Mouse (Mus musculus): ENCODE results near the gene Rbfox3. TPM values are rescaled to one million over a fixed set of nuclear protein-coding genes. Genes with fewer than 3 reads are reported as not detected.
A peak's percentile ranks its signal among the peaks of the same experiment; 100 is the strongest.

The Rbfox3 gene
- polyA plus RNA-seq, 1 experiment from 2014 or later, result 8.2 TPM

DNA sequence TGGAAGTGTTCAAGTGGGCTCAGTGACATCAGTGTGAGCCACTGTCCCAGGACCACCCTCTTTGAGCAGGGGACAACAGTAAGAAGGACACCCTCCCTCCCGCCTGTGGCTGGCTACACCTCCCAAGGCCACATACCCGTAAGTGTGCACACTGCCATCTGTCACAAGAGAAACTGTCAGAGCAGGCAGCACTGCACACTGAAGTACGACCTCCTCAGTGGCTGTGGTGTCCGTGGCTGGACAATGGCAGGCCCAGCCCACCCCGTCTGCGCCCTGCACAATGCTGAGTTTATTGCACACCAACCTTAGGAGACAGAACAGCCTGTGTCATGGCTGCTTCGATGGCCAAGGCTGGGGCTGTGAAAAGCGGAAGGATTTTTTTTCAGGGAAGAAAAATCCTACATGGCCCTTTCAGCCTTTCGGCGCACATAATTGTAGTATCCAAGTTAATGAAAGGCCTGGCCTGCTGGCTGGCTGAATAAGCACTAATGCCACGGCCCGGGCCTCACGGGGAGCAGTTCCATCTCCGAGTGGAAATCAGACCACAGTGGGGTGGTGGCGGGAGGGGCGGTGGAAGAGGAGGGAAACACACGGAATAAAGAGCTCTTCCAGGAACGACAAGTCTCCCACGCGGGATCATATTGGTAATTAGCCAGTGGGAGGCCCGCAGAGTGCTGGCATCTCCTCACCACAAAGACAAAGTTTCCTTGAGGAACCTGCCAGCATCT is 14.1 kb downstream of the Rbfox3 start:
- H3K9ac ChIP-seq (ENCODE audit: low read length), result no peak overlapping the region
- H3K4me2 ChIP-seq, result no peak overlapping the region

DNA sequence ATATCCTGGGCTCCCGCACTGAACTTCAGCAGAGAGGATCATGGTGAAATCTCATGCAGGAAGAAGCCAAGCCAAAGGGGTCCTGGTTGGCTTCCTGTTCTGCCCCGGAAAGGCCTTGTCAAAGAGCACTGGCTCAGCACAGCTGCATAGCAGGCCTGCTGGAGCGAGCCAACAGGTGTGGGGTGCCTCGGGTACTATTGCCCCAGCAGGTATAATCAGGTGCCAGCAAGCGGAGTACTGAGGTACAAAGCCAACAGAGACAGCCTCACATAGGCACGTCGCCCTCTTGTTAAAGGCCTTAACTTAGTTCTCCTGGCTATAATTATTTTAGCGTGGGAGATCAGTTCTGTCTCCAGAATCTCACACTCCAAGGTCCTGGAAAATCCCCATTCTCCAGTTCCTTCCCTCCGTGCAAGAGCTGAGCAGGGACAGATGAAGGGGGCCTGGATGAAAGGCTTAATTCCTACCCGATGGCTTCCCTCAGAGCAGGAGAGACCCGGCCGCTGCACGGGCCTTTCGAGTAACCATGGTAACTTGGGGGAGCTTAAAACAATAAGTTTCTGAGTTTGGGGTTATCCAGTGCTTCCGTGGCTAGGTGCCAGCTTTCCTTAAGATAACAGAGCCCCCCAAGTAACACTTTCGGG is 15.2 kb downstream of the Rbfox3 start:
- Histone ChIP-seq H3K36me3 (ENCODE audit: control insufficient read depth, insufficient read depth, low read length) (no peaks in the 10 kb centered on the region), H3K4me1 (ENCODE audit: control insufficient read depth, insufficient read depth, low read length) (peaks cover 36% of the 10 kb centered on the region), H3K4me2 (no peak overlapping the region), H3K9me3 (ENCODE audit: control insufficient read depth, low read length) (no peaks in the 10 kb centered on the region), H3K9ac (ENCODE audit: low read length) (peak overlapping the region; percentile 4; the same call in 1 of the 2 replicates), H3K27me3 (ENCODE audit: control insufficient read depth, insufficient read depth, low read length) (no peaks in the 10 kb centered on the region), H3K27ac (ENCODE audit: low read depth, low read length) (peak overlapping the region; percentile 11; the same call in 1 of the 2 replicates), H3K4me3 (ENCODE audit: low read depth, low read length) (no peak overlapping the region)
- WGBS, result 32% methylated on average over 16 of the region's 16 CpGs
- ATAC-seq (ENCODE audit: low FRiP score), result 0 out of 2 replicates have a peak, but pooled peaks have one; percentile 48
- DNase-seq (ENCODE audit: low spot score, missing footprints), result peak; percentile 88

More for the DNA sequence above, 14.1 kb downstream of the Rbfox3 start:
- WGBS, result 38% methylated on average over 21 of the region's 21 CpGs
- Histone ChIP-seq H3K36me3 (ENCODE audit: control insufficient read depth, insufficient read depth, low read length) (no peaks in the 10 kb centered on the region), H3K27me3 (ENCODE audit: control insufficient read depth, insufficient read depth, low read length) (no peaks in the 10 kb centered on the region), H3K27ac (ENCODE audit: low read depth, low read length) (peak overlapping the region; percentile 53), H3K4me3 (ENCODE audit: low read depth, low read length) (no peak overlapping the region), H3K9me3 (ENCODE audit: control insufficient read depth, low read length) (no peaks in the 10 kb centered on the region), H3K4me1 (ENCODE audit: control insufficient read depth, insufficient read depth, low read length) (peaks cover 36% of the 10 kb centered on the region)
- ATAC-seq (ENCODE audit: low FRiP score) (peak; percentile 54; the same call in 1 of the 2 replicates), DNase-seq (ENCODE audit: low spot score, missing footprints) (no peak)

DNA sequence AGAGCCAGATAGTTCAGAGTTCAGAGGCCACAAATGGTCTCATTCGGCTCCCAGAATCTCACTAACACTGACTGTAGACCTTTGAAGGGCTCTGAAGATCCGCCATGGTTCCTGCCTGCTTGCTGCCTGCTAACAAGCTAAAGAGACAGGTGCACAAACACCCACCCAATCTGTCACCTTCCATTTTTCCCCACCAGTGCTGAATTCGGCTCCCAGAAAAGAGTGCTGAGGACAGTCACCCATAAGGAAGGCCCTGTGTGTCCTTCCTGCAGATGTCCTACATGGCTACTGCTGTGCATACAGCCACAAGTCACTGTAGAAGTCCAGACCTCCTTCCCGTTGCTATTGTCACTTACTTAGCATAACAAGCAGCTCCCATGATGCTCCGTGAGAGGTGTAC is 16.6 kb downstream of the Rbfox3 start:
- no peak overlapping the region for H3K4me3 ChIP-seq (ENCODE audit: low read depth, low read length)
- DNase-seq (ENCODE audit: low spot score, missing footprints) (peak; percentile 71), ATAC-seq (ENCODE audit: low FRiP score) (no peak)
- H3K27ac ChIP-seq (ENCODE audit: low read depth, low read length), result no peak overlapping the region
- no peak overlapping the region for H3K4me2 ChIP-seq
- H3K9ac ChIP-seq (ENCODE audit: low read length), result no peak overlapping the region
- H3K9me3 ChIP-seq (ENCODE audit: control insufficient read depth, low read length), result no peaks in the 10 kb centered on the region
- 75% methylated on average over 5 of the region's 5 CpGs for WGBS
- no peaks in the 10 kb centered on the region for H3K36me3 ChIP-seq (ENCODE audit: control insufficient read depth, insufficient read depth, low read length)
- no peaks in the 10 kb centered on the region for H3K27me3 ChIP-seq (ENCODE audit: control insufficient read depth, insufficient read depth, low read length)
- peaks cover 39% of the 10 kb centered on the region for H3K4me1 ChIP-seq (ENCODE audit: control insufficient read depth, insufficient read depth, low read length)

DNA sequence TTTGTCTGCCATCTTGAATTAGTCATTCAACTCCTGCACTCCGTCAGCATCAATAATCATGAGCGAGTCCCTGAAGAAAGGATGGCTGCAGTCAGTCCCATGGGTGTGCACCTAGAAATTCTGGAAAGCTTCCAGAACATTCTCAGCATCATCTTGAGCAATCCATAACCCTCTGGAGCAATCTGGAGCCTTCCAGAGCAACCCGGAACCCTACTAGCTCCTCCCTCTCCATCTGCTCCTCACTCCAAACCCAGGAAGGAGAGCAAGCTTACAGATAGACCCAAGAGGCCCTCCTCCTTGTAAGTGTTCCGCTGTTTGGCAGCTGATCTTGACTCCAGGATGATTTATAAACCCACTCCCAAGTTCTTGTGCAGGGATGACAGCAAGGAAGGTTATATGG is 17.2 kb downstream of the Rbfox3 start:
- Histone ChIP-seq H3K4me1 (ENCODE audit: control insufficient read depth, insufficient read depth, low read length) (peaks cover 39% of the 10 kb centered on the region), H3K27me3 (ENCODE audit: control insufficient read depth, insufficient read depth, low read length) (no peaks in the 10 kb centered on the region), H3K4me3 (ENCODE audit: low read depth, low read length) (no peak overlapping the region), H3K9me3 (ENCODE audit: control insufficient read depth, low read length) (no peaks in the 10 kb centered on the region), H3K9ac (ENCODE audit: low read length) (no peak overlapping the region), H3K36me3 (ENCODE audit: control insufficient read depth, insufficient read depth, low read length) (no peaks in the 10 kb centered on the region), H3K4me2 (no peak overlapping the region), H3K27ac (ENCODE audit: low read depth, low read length) (no peak overlapping the region)
- 90% methylated on average over 4 of the region's 4 CpGs for WGBS
- DNase-seq (ENCODE audit: low spot score, missing footprints) (peak; percentile 54), ATAC-seq (ENCODE audit: low FRiP score) (no peak)

DNA sequence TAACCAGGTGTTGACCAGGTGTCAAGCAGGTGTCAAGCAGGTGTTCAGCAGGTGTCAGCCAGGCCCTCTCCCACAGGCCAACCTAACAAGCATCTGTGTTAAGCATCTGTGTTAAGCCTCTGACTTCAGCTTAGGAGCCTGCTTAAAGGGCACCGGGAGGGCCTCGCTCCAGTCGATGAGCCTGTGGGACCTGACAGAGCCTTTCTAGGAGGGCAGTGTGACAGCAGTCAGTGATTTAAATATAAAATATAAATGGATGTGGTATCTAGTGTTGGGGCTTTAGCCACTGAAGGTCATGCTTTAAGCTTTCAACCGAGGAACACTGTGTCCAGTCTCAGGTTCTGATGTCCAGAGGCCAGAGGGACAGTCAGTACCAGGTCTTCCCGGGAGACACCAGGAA is 18.5 kb downstream of the Rbfox3 start:
- Histone ChIP-seq H3K27me3 (ENCODE audit: control insufficient read depth, insufficient read depth, low read length) (no peaks in the 10 kb centered on the region), H3K9ac (ENCODE audit: low read length) (no peak overlapping the region), H3K4me2 (no peak overlapping the region), H3K4me3 (ENCODE audit: low read depth, low read length) (no peak overlapping the region), H3K4me1 (ENCODE audit: control insufficient read depth, insufficient read depth, low read length) (peaks cover 32% of the 10 kb centered on the region), H3K36me3 (ENCODE audit: control insufficient read depth, insufficient read depth, low read length) (no peaks in the 10 kb centered on the region), H3K9me3 (ENCODE audit: control insufficient read depth, low read length) (no peaks in the 10 kb centered on the region), H3K27ac (ENCODE audit: low read depth, low read length) (no peak overlapping the region)
- WGBS, result 88% methylated on average over 5 of the region's 5 CpGs
- peak; percentile 54 for DNase-seq (ENCODE audit: low spot score, missing footprints)
- no peak for ATAC-seq (ENCODE audit: low FRiP score)

DNA sequence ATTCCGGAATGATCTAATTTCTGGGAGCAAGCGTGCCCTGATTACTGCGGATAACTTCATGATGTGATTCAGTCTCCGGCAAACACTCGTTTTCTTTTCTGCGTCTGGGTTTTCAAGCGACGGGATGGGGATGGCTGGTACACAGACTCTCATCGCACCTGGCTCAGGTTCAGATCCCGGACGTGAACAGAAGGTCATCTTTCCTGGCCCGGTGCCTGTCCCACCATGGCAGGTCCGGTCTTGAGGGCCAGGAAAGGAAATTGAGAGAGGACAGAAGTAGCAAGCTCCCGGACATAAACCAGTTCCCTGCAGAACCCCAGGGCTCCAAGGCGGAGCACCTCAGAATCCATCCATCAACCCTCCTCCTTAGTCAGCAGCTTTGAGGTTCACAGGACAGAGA is 19.9 kb downstream of the Rbfox3 start:
- peaks cover 19% of the 10 kb centered on the region for H3K4me1 ChIP-seq (ENCODE audit: control insufficient read depth, insufficient read depth, low read length)
- H3K27ac ChIP-seq (ENCODE audit: low read depth, low read length), result no peak overlapping the region
- no peaks in the 10 kb centered on the region for H3K27me3 ChIP-seq (ENCODE audit: control insufficient read depth, insufficient read depth, low read length)
- no peak for ATAC-seq (ENCODE audit: low FRiP score)
- H3K9ac ChIP-seq (ENCODE audit: low read length), result no peak overlapping the region
- WGBS, result 87% methylated on average over 15 of the region's 15 CpGs
- no peak overlapping the region for H3K4me2 ChIP-seq
- no peak for DNase-seq (ENCODE audit: low spot score, missing footprints)
- H3K36me3 ChIP-seq (ENCODE audit: control insufficient read depth, insufficient read depth, low read length), result no peaks in the 10 kb centered on the region
- no peak overlapping the region for H3K4me3 ChIP-seq (ENCODE audit: low read depth, low read length)
- H3K9me3 ChIP-seq (ENCODE audit: control insufficient read depth, low read length), result no peaks in the 10 kb centered on the region

DNA sequence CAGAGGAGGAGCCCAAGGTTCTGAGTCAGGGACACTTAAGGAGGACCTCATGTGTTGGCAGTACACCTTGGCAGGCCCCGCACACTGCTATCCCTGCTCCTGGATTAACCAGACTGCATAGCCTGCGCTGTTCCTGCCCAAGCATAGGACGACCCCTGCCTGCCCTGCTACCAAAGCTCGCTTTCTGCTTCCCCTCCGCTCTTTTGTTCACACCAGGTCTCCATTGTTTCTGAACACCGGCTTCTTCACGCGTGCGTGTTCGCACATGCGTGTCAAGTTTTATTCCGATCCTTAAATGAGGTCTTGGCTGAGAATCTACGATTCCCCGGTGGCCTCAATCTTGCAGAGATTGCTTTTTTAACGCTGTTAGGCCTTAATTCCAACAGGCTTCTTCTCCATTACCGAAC is 20.4 kb downstream of the Rbfox3 start:
- no peak overlapping the region for H3K27ac ChIP-seq (ENCODE audit: low read depth, low read length)
- no peak overlapping the region for H3K4me2 ChIP-seq
- DNase-seq (ENCODE audit: low spot score, missing footprints), result peak; percentile 89
- no peaks in the 10 kb centered on the region for H3K9me3 ChIP-seq (ENCODE audit: control insufficient read depth, low read length)
- ATAC-seq (ENCODE audit: low FRiP score), result no peak
- H3K27me3 ChIP-seq (ENCODE audit: control insufficient read depth, insufficient read depth, low read length), result no peaks in the 10 kb centered on the region
- H3K36me3 ChIP-seq (ENCODE audit: control insufficient read depth, insufficient read depth, low read length), result no peaks in the 10 kb centered on the region
- H3K4me1 ChIP-seq (ENCODE audit: control insufficient read depth, insufficient read depth, low read length), result peaks cover 13% of the 10 kb centered on the region
- 41% methylated on average over 16 of the region's 16 CpGs for WGBS
- H3K9ac ChIP-seq (ENCODE audit: low read length), result no peak overlapping the region
- no peak overlapping the region for H3K4me3 ChIP-seq (ENCODE audit: low read depth, low read length)

DNA sequence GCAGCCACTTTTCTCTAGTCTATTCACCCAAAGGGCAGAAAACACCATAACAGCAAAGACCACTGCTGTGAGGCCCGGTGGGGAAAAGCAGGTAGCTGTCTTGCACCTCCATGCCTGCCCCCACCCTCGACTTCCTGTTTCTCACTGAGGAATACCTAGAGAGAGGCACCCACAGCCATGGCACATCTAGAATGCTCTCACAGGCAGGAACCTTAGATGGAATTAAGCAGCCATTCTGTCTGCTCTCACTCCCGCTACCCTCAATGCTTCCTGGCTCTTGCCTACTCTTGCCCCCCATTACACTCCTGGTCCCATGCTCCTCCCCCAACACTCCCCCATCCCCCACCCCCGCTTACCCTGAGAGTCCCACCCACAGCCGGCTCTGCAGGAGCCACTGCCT is 20.9 kb downstream of the Rbfox3 start:
- H3K27ac ChIP-seq (ENCODE audit: low read depth, low read length), result no peak overlapping the region
- H3K4me1 ChIP-seq (ENCODE audit: control insufficient read depth, insufficient read depth, low read length), result peaks cover 9% of the 10 kb centered on the region
- H3K27me3 ChIP-seq (ENCODE audit: control insufficient read depth, insufficient read depth, low read length), result no peaks in the 10 kb centered on the region
- no peaks in the 10 kb centered on the region for H3K9me3 ChIP-seq (ENCODE audit: control insufficient read depth, low read length)
- DNase-seq (ENCODE audit: low spot score, missing footprints) (peak; percentile 79), ATAC-seq (ENCODE audit: low FRiP score) (no peak)
- no peak overlapping the region for H3K4me2 ChIP-seq
- no peaks in the 10 kb centered on the region for H3K36me3 ChIP-seq (ENCODE audit: control insufficient read depth, insufficient read depth, low read length)
- no peak overlapping the region for H3K9ac ChIP-seq (ENCODE audit: low read length)
- no peak overlapping the region for H3K4me3 ChIP-seq (ENCODE audit: low read depth, low read length)
- 59% methylated on average over 5 of the region's 5 CpGs for WGBS

DNA sequence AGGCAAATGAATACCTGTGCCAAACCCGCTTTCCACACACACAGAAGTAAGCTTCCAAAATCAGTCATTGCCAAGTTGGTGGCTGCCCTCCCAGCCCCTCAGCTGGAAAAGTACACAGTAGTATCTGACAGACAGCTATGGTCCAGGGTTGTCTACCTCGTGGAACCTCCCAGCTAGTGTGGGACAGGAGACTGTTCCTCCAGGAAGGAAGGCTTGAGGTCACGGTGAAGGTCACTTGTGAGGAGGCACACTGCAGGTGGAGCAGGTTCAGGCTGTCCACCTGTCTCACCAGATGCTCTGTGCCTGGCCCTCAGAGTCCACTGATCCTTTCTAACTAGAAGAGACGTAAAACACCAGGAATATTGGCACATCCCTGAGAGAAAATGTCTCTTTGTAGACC is 21.9 kb downstream of the Rbfox3 start:
- WGBS, result 86% methylated on average over 4 of the region's 4 CpGs
- Histone ChIP-seq H3K9ac (ENCODE audit: low read length) (no peak overlapping the region), H3K27me3 (ENCODE audit: control insufficient read depth, insufficient read depth, low read length) (no peaks in the 10 kb centered on the region), H3K36me3 (ENCODE audit: control insufficient read depth, insufficient read depth, low read length) (0 out of 2 replicates have a peak, but pooled peaks cover 2% of the 10 kb centered on the region), H3K4me1 (ENCODE audit: control insufficient read depth, insufficient read depth, low read length) (peaks cover 7% of the 10 kb centered on the region; the same call in 1 of the 2 replicates), H3K9me3 (ENCODE audit: control insufficient read depth, low read length) (no peaks in the 10 kb centered on the region), H3K4me3 (ENCODE audit: low read depth, low read length) (no peak overlapping the region), H3K27ac (ENCODE audit: low read depth, low read length) (no peak overlapping the region), H3K4me2 (no peak overlapping the region)
- DNase-seq (ENCODE audit: low spot score, missing footprints) (no peak), ATAC-seq (ENCODE audit: low FRiP score) (no peak)
